Mouse (Mus musculus): ENCODE data around the gene Rubcnl. TPM values are rescaled to one million over a fixed set of nuclear protein-coding genes. Genes with fewer than 3 reads are reported as not detected.

Gene Rubcnl
- total and polyA plus RNA-seq, 3 experiments = 0.04 to 0.06 TPM; not detected in 1

- TF ChIP-seq USF1 (IDR thresholded peaks at IDR 0.05; ENCODE audit: low read depth, low read length) (no peak), POLR2AphosphoS2 (IDR thresholded peaks at IDR 0.05; ENCODE audit: low read length) (no peak), GABPA (IDR thresholded peaks at IDR 0.05; ENCODE audit: low read depth, low read length) (no peak), MAX (IDR thresholded peaks at IDR 0.05; ENCODE audit: low read length) (no peak), ZMIZ1 (IDR thresholded peaks at IDR 0.05; ENCODE audit: low read depth, low read length) (no peak), ZKSCAN1 (IDR thresholded peaks at IDR 0.05; ENCODE audit: low read depth, low read length) (no peak), HCFC1 (IDR thresholded peaks at IDR 0.05; ENCODE audit: low read depth, low read length) (no peak), TBP (IDR thresholded peaks at IDR 0.05; ENCODE audit: low read depth, low read length) (no peak)
These were observed 25.3 kb upstream of the Rubcnl start (continued) for GRCm38 (mm10) chr14:74990504-74990903.

- Histone ChIP-seq H3K27ac (ENCODE audit: control insufficient read depth, low read depth, low read length) (no peak overlapping the region), H3K79me2 (ENCODE audit: control insufficient read depth, insufficient read depth, low read length, poor library complexity) (no peaks in the 10 kb centered on the region), H3K27me3 (ENCODE audit: control insufficient read depth in 1 of 2, insufficient read depth in 2 of 2, low read length in 2 of 2) (peaks cover 0 to 2% of the 10 kb centered on the region in 2 experiments; a peak in 2 of 4 replicates), H3K9me3 (replicated peaks; ENCODE audit: insufficient read depth, low read length) (no peaks in the 10 kb centered on the region), H3K4me3 (ENCODE audit: control insufficient read depth in 1 of 2, insufficient read depth in 1 of 2, low read depth in 2 of 2, low read length in 2 of 2) (no peak overlapping the region), H3K9ac (ENCODE audit: control insufficient read depth, low read depth, low read length, poor library complexity, severe bottlenecking) (no peak overlapping the region), H3K36me3 (ENCODE audit: control insufficient read depth in 1 of 2, insufficient read depth in 2 of 2, low read length in 2 of 2) (no peaks in the 10 kb centered on the region), H3K4me1 (ENCODE audit: control insufficient read depth in 1 of 2, insufficient read depth in 2 of 2, low read length in 2 of 2) (no peaks in the 10 kb centered on the region)
- DNase-seq (ENCODE audit: low read depth, low spot score) = no peak
- TF ChIP-seq EP300 (IDR thresholded peaks at IDR 0.05; ENCODE audit: low read depth in 1 of 2, low read length in 2 of 2) (no peak), UBTF (IDR thresholded peaks at IDR 0.05; ENCODE audit: borderline replicate concordance, insufficient read depth, low read depth, low read length) (no peak), TBP (IDR thresholded peaks at IDR 0.05; ENCODE audit: low read depth, low read length) (no peak), NRF1 (IDR thresholded peaks at IDR 0.05; ENCODE audit: insufficient read depth, low read depth, low read length, poor library complexity, severe bottlenecking) (no peak), MEF2A (IDR thresholded peaks at IDR 0.05; ENCODE audit: extremely low read depth, insufficient replicate concordance, low read depth, low read length, poor library complexity, severe bottlenecking) (no peak), MAX (IDR thresholded peaks at IDR 0.05; ENCODE audit: low read length) (no peak), ZMIZ1 (IDR thresholded peaks at IDR 0.05; ENCODE audit: low read depth, low read length) (no peak), HCFC1 (IDR thresholded peaks at IDR 0.05; ENCODE audit: low read depth, low read length) (no peak), GATA1 (IDR thresholded peaks at IDR 0.05; ENCODE audit: low read depth, low read length) (no peak), ETS1 (IDR thresholded peaks at IDR 0.05; ENCODE audit: low read depth, low read length) (no peak), ZNF384 (IDR thresholded peaks at IDR 0.05; ENCODE audit: low read depth, low read length) (no peak)
These were observed 19.3 kb upstream of the Rubcnl start for GRCm38 (mm10) chr14:74996556-74996955.

DNA sequence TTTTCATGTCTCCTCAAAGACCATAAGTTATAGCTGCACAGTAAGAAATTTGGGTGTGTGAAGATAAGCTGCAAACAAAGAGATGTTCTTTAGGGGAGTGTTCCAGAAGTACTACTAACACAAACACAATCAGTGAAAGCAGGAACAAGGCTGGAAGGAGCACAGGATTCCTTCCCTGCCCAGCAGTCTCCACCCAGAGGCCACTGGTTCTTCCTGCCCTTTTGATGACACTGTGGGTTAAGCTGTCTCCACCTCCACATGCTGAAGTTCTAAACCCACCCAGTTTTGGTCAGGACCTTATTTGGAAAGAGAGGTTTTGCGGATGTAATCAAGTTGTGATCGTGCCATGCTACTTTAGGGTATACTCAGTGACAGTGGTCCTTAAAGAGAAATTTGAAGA is 18.8 kb upstream of the Rubcnl start:
- no peak overlapping the region for H3K9ac ChIP-seq (ENCODE audit: control insufficient read depth, low read depth, low read length, poor library complexity, severe bottlenecking)
- no peak overlapping the region for H3K4me3 ChIP-seq (ENCODE audit: control insufficient read depth in 1 of 2, insufficient read depth in 1 of 2, low read depth in 2 of 2, low read length in 2 of 2)
- no peaks in the 10 kb centered on the region for H3K9me3 ChIP-seq (replicated peaks; ENCODE audit: insufficient read depth, low read length)
- no peaks in the 10 kb centered on the region for H3K4me1 ChIP-seq (ENCODE audit: control insufficient read depth in 1 of 2, insufficient read depth in 2 of 2, low read length in 2 of 2)
- no peak overlapping the region for H3K27ac ChIP-seq (ENCODE audit: control insufficient read depth, low read depth, low read length)
- no peak for DNase-seq (ENCODE audit: low read depth, low spot score)
- TF ChIP-seq RCOR1 (IDR thresholded peaks at IDR 0.05; ENCODE audit: low read depth, low read length) (no peak), RAD21 (IDR thresholded peaks at IDR 0.05; ENCODE audit: low read depth, low read length) (no peak), GATA1 (IDR thresholded peaks at IDR 0.05; ENCODE audit: low read depth, low read length) (no peak), MYB (IDR thresholded peaks at IDR 0.05; ENCODE audit: low read depth, low read length) (no peak), MXI1 (IDR thresholded peaks at IDR 0.05; ENCODE audit: low read depth, low read length) (no peak), NRF1 (IDR thresholded peaks at IDR 0.05; ENCODE audit: insufficient read depth, low read depth, low read length, poor library complexity, severe bottlenecking) (no peak), POLR2AphosphoS2 (IDR thresholded peaks at IDR 0.05; ENCODE audit: low read length) (no peak), ETS1 (IDR thresholded peaks at IDR 0.05; ENCODE audit: low read depth, low read length) (no peak), MYC (IDR thresholded peaks at IDR 0.05; ENCODE audit: low read depth, low read length) (no peak)
- no peaks in the 10 kb centered on the region for H3K36me3 ChIP-seq (ENCODE audit: control insufficient read depth in 1 of 2, insufficient read depth in 2 of 2, low read length in 2 of 2)
- H3K27me3 ChIP-seq (ENCODE audit: control insufficient read depth in 1 of 2, insufficient read depth in 2 of 2, low read length in 2 of 2) = peaks cover 0 to 2% of the 10 kb centered on the region in 2 experiments; a peak in 2 of 4 replicates
- no peaks in the 10 kb centered on the region for H3K79me2 ChIP-seq (ENCODE audit: control insufficient read depth, insufficient read depth, low read length, poor library complexity)

Data from MEL (cell line).